Mouse (Mus musculus): ENCODE measurements at regions not wholly inside any gene's neighbourhood (a gene's known extent, or its start where the extent isn't known, plus 50 kb on each side); places are given as distances from the start of the nearest gene placed in this dataset.

DNA sequence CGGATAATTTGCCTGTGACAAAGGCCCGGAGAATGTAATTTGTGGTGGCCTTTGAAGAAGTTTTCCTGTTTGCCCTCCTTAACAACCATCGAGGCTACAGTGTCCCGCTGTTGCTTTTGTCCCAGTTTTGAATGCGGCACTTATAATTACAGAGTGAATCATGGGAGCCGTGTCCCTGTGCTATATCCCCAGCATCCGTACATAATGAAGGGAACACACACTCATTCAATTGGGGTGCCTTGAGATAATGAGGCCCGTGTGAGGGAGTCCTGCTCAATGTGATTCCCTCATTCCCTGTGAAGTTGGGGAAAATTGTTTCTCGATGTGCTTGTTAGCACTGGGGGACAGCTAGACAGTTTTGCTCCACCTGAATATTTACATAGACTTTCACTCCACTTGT is 528.9 kb upstream of the Tenm3 start:
- ATAC-seq (replicated peaks) = no peak
- WGBS = 65% methylated on average over 9 of the region's 9 CpGs

GRCm38 (mm10) chr8:49362682-49363081 is 518.9 kb upstream of the Tenm3 start:
- Histone ChIP-seq H3K27ac (no peak overlapping the region), H3K4me2 (no peak overlapping the region), H3K4me3 (no peak overlapping the region), H3K9me3 (no peaks in the 10 kb centered on the region), H3K27me3 (replicated peaks) (no peaks in the 10 kb centered on the region), H3K9ac (no peak overlapping the region), H3K4me1 (no peaks in the 10 kb centered on the region), H3K36me3 (replicated peaks) (no peaks in the 10 kb centered on the region)
- WGBS = 76% methylated on average over 2 of the region's 2 CpGs
- no peak for ATAC-seq (replicated peaks)

More for the DNA sequence above, 528.9 kb upstream of the Tenm3 start:
- no peak overlapping the region for H3K4me3 ChIP-seq
- H3K27me3 ChIP-seq (replicated peaks) = no peaks in the 10 kb centered on the region
- no peaks in the 10 kb centered on the region for H3K36me3 ChIP-seq (replicated peaks)
- H3K9ac ChIP-seq = no peak overlapping the region
- H3K4me2 ChIP-seq = no peak overlapping the region
- no peaks in the 10 kb centered on the region for H3K9me3 ChIP-seq
- H3K4me1 ChIP-seq = 0 out of 2 replicates have a peak, but pooled peaks cover 2% of the 10 kb centered on the region
- no peak overlapping the region for H3K27ac ChIP-seq

- Histone ChIP-seq H3K4me3 (no peak overlapping the region), H3K9ac (no peak overlapping the region), H3K36me3 (replicated peaks) (no peaks in the 10 kb centered on the region), H3K9me3 (no peaks in the 10 kb centered on the region), H3K27me3 (replicated peaks) (no peaks in the 10 kb centered on the region), H3K4me1 (no peaks in the 10 kb centered on the region), H3K27ac (no peak overlapping the region), H3K4me2 (no peak overlapping the region)
- no peak for ATAC-seq (replicated peaks)
- WGBS = 68% methylated on average over 2 of the region's 2 CpGs
These were observed 517.7 kb upstream of the Tenm3 start for GRCm38 (mm10) chr8:49361443-49361842.

DNA sequence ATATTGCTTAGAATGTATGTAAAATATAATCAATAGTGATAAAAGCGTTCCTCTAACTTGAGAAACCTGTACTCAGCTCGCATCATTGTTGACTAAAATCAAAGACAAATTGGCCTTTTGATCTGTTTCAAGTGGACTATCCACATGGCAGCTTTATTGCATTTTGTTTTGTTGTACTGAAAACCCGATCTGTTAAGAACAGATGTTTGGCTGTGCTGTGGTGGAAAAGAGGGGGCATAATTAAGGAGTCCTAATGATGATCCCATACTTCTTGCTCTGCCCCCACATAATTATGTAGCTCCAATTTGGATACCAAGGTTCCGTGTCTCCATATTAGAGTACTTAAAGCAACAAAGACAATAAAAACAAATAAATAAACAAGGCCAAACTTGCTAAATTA is 516.4 kb upstream of the Tenm3 start:
- Histone ChIP-seq H3K9me3 (no peaks in the 10 kb centered on the region), H3K27me3 (replicated peaks) (no peaks in the 10 kb centered on the region), H3K4me3 (no peak overlapping the region), H3K4me2 (no peak overlapping the region), H3K9ac (no peak overlapping the region), H3K27ac (no peak overlapping the region), H3K4me1 (no peaks in the 10 kb centered on the region), H3K36me3 (replicated peaks) (no peaks in the 10 kb centered on the region)
- WGBS = 65% methylated on average over 4 of the region's 4 CpGs
- no peak for ATAC-seq (replicated peaks)

- no peak for ATAC-seq (replicated peaks)
- 67% methylated on average over 9 of the region's 9 CpGs for WGBS
- H3K4me2 ChIP-seq = no peak overlapping the region
- H3K4me1 ChIP-seq = no peaks in the 10 kb centered on the region
- no peaks in the 10 kb centered on the region for H3K27me3 ChIP-seq (replicated peaks)
- H3K27ac ChIP-seq = no peak overlapping the region
- H3K9ac ChIP-seq = no peak overlapping the region
- H3K4me3 ChIP-seq = no peak overlapping the region
- no peaks in the 10 kb centered on the region for H3K9me3 ChIP-seq
- H3K36me3 ChIP-seq (replicated peaks) = no peaks in the 10 kb centered on the region
These were observed 515.9 kb upstream of the Tenm3 start for GRCm38 (mm10) chr8:49359671-49360070.

- Histone ChIP-seq H3K27me3 (replicated peaks) (no peaks in the 10 kb centered on the region), H3K9ac (no peak overlapping the region), H3K36me3 (replicated peaks) (no peaks in the 10 kb centered on the region), H3K27ac (no peak overlapping the region), H3K9me3 (no peaks in the 10 kb centered on the region), H3K4me2 (no peak overlapping the region), H3K4me3 (no peak overlapping the region), H3K4me1 (no peaks in the 10 kb centered on the region)
- ATAC-seq (replicated peaks) = no peak
- 91% methylated on average over 3 of the region's 3 CpGs for WGBS
These were observed 504.9 kb upstream of the Tenm3 start for GRCm38 (mm10) chr8:49348602-49349001.

DNA sequence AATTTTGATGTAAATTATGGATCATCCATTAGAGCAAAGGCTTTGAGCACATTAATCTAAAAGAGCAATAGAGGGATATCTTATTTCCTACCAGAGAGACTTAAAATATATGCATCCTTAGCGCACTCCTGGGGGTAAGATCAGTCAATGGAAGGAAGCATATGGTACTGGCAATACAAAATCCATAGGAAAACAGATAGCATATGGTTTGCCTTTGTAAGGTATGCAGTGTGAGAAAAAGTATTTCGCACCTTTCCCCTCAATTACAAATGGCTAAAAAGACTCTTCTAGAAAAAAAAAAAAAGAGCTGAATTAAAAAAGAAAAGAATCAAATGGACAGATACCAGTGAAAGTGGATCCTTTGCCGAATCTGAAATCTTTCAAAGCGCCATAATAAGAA is 495.0 kb upstream of the Tenm3 start:
- Histone ChIP-seq H3K4me1 (no peaks in the 10 kb centered on the region), H3K36me3 (replicated peaks) (no peaks in the 10 kb centered on the region), H3K4me2 (no peak overlapping the region), H3K4me3 (no peak overlapping the region), H3K9ac (no peak overlapping the region), H3K27me3 (replicated peaks) (no peaks in the 10 kb centered on the region), H3K27ac (no peak overlapping the region), H3K9me3 (no peaks in the 10 kb centered on the region)
- WGBS = 95% methylated on average over 4 of the region's 4 CpGs
- no peak for ATAC-seq (replicated peaks)

DNA sequence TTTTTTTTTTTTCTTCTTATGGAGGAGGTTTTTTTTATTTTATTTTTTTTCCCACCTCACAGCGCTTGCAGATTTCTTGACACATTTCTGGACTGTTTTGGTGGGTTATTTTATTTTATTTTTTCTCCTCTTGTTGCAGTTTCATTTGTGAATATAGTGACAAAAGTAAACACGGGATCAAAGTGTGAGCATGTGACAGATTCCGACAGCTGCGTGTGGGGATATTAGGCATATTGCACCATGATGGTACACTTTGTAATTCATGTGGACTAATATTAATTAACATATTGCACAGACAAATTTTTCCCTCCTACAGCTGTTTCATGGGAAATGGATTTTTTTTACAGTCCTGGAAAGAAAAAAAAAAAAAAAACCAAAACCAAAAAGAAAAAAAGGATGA is 483.2 kb upstream of the Tenm3 start:
- no peak for ATAC-seq (replicated peaks)
- H3K4me1 ChIP-seq = no peaks in the 10 kb centered on the region
- H3K27me3 ChIP-seq (replicated peaks) = no peaks in the 10 kb centered on the region
- H3K36me3 ChIP-seq (replicated peaks) = no peaks in the 10 kb centered on the region
- H3K9me3 ChIP-seq = no peaks in the 10 kb centered on the region
- H3K27ac ChIP-seq = no peak overlapping the region
- WGBS = 74% methylated on average over 4 of the region's 4 CpGs
- H3K4me3 ChIP-seq = no peak overlapping the region
- no peak overlapping the region for H3K9ac ChIP-seq
- H3K4me2 ChIP-seq = no peak overlapping the region

- Histone ChIP-seq H3K27ac (no peak overlapping the region), H3K36me3 (replicated peaks) (no peaks in the 10 kb centered on the region), H3K4me2 (no peak overlapping the region), H3K9me3 (no peaks in the 10 kb centered on the region), H3K4me3 (no peak overlapping the region), H3K4me1 (no peaks in the 10 kb centered on the region), H3K9ac (no peak overlapping the region), H3K27me3 (replicated peaks) (no peaks in the 10 kb centered on the region)
- 66% methylated on average over 3 of the region's 3 CpGs for WGBS
- no peak for ATAC-seq (replicated peaks)
These were observed 477.7 kb upstream of the Tenm3 start for GRCm38 (mm10) chr8:49321404-49321803.

DNA sequence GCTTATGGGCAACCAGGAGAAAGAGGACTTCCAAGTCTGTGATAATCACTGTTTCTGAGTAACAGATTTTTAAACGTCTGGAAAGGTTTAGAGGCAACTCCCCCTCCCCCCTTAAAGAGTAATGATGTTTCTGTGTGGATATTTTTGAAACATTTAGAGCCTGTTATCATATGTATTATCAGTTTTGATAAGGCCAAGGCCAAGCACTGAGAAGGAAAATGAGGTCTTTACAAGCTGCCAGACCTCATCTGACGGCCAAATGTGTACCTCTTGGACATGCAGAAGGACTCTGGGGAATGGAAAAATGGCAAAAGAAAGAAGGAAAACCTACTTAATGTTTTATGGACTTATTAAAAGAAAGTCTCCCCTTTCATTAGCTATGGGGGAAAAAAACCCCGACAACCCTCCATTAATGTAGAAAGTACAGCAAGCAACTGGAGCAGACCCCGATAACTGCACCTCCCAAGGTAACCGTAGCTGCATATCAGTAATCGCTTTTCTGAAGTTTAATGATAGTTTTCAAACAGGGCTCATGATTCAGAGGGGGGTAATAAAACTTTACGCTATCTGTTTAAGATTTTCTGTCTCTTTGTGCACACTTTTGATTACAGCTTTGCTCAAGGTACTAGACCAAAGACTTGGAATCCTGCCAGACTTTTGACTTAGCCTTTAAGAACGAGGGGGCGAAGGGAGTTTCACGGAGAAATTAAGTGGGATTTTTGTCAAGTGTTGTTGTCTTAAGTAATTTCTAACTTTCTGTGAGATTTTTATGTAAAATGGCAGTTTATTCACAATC is 469.9 kb upstream of the Tenm3 start:
- ATAC-seq (replicated peaks) = no peak

DNA sequence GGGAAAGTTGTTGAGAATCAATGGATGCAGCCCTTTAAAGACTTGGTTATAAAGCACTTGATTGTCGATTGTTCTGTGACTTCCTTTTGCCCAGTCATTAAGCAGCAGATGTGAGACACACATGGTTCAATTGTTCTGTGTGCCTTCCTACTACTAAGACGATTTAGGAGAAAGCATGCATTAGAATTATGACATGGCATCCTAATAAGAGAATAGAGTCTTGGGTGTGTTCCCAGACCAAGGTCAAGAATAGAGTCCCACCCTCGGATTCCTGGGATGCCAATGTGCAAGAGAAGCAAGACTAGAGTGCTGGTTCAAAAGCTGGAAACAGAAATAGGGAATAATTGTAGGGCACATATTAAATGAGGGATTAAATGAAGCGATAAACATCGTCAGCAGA is 469.1 kb upstream of the Tenm3 start:
- Histone ChIP-seq H3K27me3 (replicated peaks) (no peaks in the 10 kb centered on the region), H3K4me3 (no peak overlapping the region), H3K4me2 (no peak overlapping the region), H3K4me1 (no peaks in the 10 kb centered on the region), H3K36me3 (replicated peaks) (no peaks in the 10 kb centered on the region), H3K9ac (no peak overlapping the region), H3K27ac (no peak overlapping the region), H3K9me3 (no peaks in the 10 kb centered on the region)
- ATAC-seq (replicated peaks) = no peak
- WGBS = 70% methylated on average over 5 of the region's 5 CpGs

More for the DNA sequence above, 469.9 kb upstream of the Tenm3 start:
- H3K9me3 ChIP-seq = no peaks in the 10 kb centered on the region
- H3K4me3 ChIP-seq = no peak overlapping the region
- H3K9ac ChIP-seq = no peak overlapping the region
- WGBS = 76% methylated on average over 10 of the region's 10 CpGs
- H3K27ac ChIP-seq = no peak overlapping the region
- H3K4me1 ChIP-seq = no peaks in the 10 kb centered on the region
- H3K36me3 ChIP-seq (replicated peaks) = no peaks in the 10 kb centered on the region
- no peaks in the 10 kb centered on the region for H3K27me3 ChIP-seq (replicated peaks)
- no peak overlapping the region for H3K4me2 ChIP-seq

- 48% methylated on average over 4 of the region's 4 CpGs for WGBS
- H3K4me3 ChIP-seq = no peak overlapping the region
These were observed 438.6 kb upstream of the Tenm3 start for GRCm38 (mm10) chr8:49282401-49282800.

GRCm38 (mm10) chr8:49281254-49281653 is 437.5 kb upstream of the Tenm3 start:
- WGBS = 49% methylated on average over 5 of the region's 5 CpGs
- Histone ChIP-seq H3K9me3 (no peaks in the 10 kb centered on the region), H3K4me3 (no peak overlapping the region), H3K27me3 (replicated peaks) (no peaks in the 10 kb centered on the region), H3K4me1 (no peaks in the 10 kb centered on the region), H3K36me3 (replicated peaks) (no peaks in the 10 kb centered on the region), H3K27ac (no peak overlapping the region), H3K9ac (no peak overlapping the region), H3K4me2 (no peak overlapping the region)
- no peak for ATAC-seq (replicated peaks)

More at GRCm38 (mm10) chr8:49282401-49282800, 438.6 kb upstream of the Tenm3 start:
- H3K4me2 ChIP-seq = no peak overlapping the region
- H3K9me3 ChIP-seq = no peaks in the 10 kb centered on the region
- no peaks in the 10 kb centered on the region for H3K36me3 ChIP-seq (replicated peaks)
- no peak overlapping the region for H3K27ac ChIP-seq
- ATAC-seq (replicated peaks) = no peak
- H3K4me1 ChIP-seq = no peaks in the 10 kb centered on the region
- H3K9ac ChIP-seq = no peak overlapping the region
- H3K27me3 ChIP-seq (replicated peaks) = no peaks in the 10 kb centered on the region

All from midbrain, embryonic 15.5 days (tissue).